Mouse (Mus musculus): ENCODE measurements at regions not wholly inside any gene's neighbourhood (a gene's known extent, or its start where the extent isn't known, plus 50 kb on each side); places are given as distances from the start of the nearest gene placed in this dataset.

- Histone ChIP-seq H3K4me1 (ENCODE audit: control insufficient read depth, insufficient read depth, low read length) (peaks cover 3% of the 10 kb centered on the region; the same call in 1 of the 2 replicates), H3K4me3 (ENCODE audit: low read depth, low read length) (no peak overlapping the region), H3K27ac (replicated peaks; ENCODE audit: low read depth, low read length) (no peak overlapping the region), H3K9me3 (ENCODE audit: control insufficient read depth, low read length) (no peaks in the 10 kb centered on the region), H3K36me3 (ENCODE audit: control insufficient read depth, insufficient read depth, low read length) (no peaks in the 10 kb centered on the region), H3K4me2 (ENCODE audit: low read depth, low read length) (no peak overlapping the region), H3K9ac (ENCODE audit: low read depth, low read length) (no peak overlapping the region), H3K27me3 (replicated peaks; ENCODE audit: control insufficient read depth, insufficient read depth, low read length) (no peaks in the 10 kb centered on the region)
- DNase-seq (ENCODE audit: low spot score): no peak
- ATAC-seq (ENCODE audit: low read depth): no peak
- 97% methylated on average over 6 of the region's 6 CpGs for WGBS
These were observed 154.0 kb upstream of the Fam78b start for GRCm38 (mm10) chr1:166847233-166847632.

GRCm38 (mm10) chr1:166848015-166848535 is 153.1 kb upstream of the Fam78b start:
- H3K36me3 ChIP-seq (ENCODE audit: control insufficient read depth, insufficient read depth, low read length): no peaks in the 10 kb centered on the region
- ATAC-seq (ENCODE audit: low read depth) (0 out of 2 replicates have a peak, but pooled peaks have one; percentile 33), DNase-seq (ENCODE audit: low spot score) (peak; percentile 38)
- H3K9ac ChIP-seq (ENCODE audit: low read depth, low read length): no peak overlapping the region
- H3K27ac ChIP-seq (replicated peaks; ENCODE audit: low read depth, low read length): no peak overlapping the region
- H3K9me3 ChIP-seq (ENCODE audit: control insufficient read depth, low read length): no peaks in the 10 kb centered on the region
- no peak overlapping the region for H3K4me3 ChIP-seq (ENCODE audit: low read depth, low read length)
- no peak overlapping the region for H3K4me2 ChIP-seq (ENCODE audit: low read depth, low read length)
- H3K4me1 ChIP-seq (ENCODE audit: control insufficient read depth, insufficient read depth, low read length): no peaks in the 10 kb centered on the region
- no peaks in the 10 kb centered on the region for H3K27me3 ChIP-seq (replicated peaks; ENCODE audit: control insufficient read depth, insufficient read depth, low read length)
- WGBS: 47% methylated on average over 4 of the region's 4 CpGs

GRCm38 (mm10) chr1:166855988-166856387 is 145.2 kb upstream of the Fam78b start:
- no peak for DNase-seq (ENCODE audit: low spot score)
- WGBS: 75% methylated on average over 4 of the region's 4 CpGs

GRCm38 (mm10) chr1:166866256-166866655 is 135.0 kb upstream of the Fam78b start:
- Histone ChIP-seq H3K4me1 (ENCODE audit: control insufficient read depth, insufficient read depth, low read length) (no peaks in the 10 kb centered on the region), H3K4me3 (ENCODE audit: low read depth, low read length) (no peak overlapping the region), H3K9ac (ENCODE audit: low read depth, low read length) (no peak overlapping the region), H3K9me3 (ENCODE audit: control insufficient read depth, low read length) (no peaks in the 10 kb centered on the region), H3K36me3 (ENCODE audit: control insufficient read depth, insufficient read depth, low read length) (no peaks in the 10 kb centered on the region), H3K4me2 (ENCODE audit: low read depth, low read length) (no peak overlapping the region), H3K27ac (replicated peaks; ENCODE audit: low read depth, low read length) (no peak overlapping the region), H3K27me3 (replicated peaks; ENCODE audit: control insufficient read depth, insufficient read depth, low read length) (no peaks in the 10 kb centered on the region)
- 74% methylated on average over 7 of the region's 7 CpGs for WGBS
- DNase-seq (ENCODE audit: low spot score): no peak
- ATAC-seq (ENCODE audit: low read depth): no peak

More at GRCm38 (mm10) chr1:166855988-166856387, 145.2 kb upstream of the Fam78b start:
- no peak for ATAC-seq (ENCODE audit: low read depth)
- no peak overlapping the region for H3K4me3 ChIP-seq (ENCODE audit: low read depth, low read length)
- H3K9ac ChIP-seq (ENCODE audit: low read depth, low read length): no peak overlapping the region
- H3K4me2 ChIP-seq (ENCODE audit: low read depth, low read length): no peak overlapping the region
- H3K9me3 ChIP-seq (ENCODE audit: control insufficient read depth, low read length): no peaks in the 10 kb centered on the region
- no peaks in the 10 kb centered on the region for H3K36me3 ChIP-seq (ENCODE audit: control insufficient read depth, insufficient read depth, low read length)
- no peaks in the 10 kb centered on the region for H3K27me3 ChIP-seq (replicated peaks; ENCODE audit: control insufficient read depth, insufficient read depth, low read length)
- H3K4me1 ChIP-seq (ENCODE audit: control insufficient read depth, insufficient read depth, low read length): no peaks in the 10 kb centered on the region
- no peak overlapping the region for H3K27ac ChIP-seq (replicated peaks; ENCODE audit: low read depth, low read length)

GRCm38 (mm10) chr1:166871258-166871657 is 130.0 kb upstream of the Fam78b start:
- Histone ChIP-seq H3K27me3 (replicated peaks; ENCODE audit: control insufficient read depth, insufficient read depth, low read length) (no peaks in the 10 kb centered on the region), H3K36me3 (ENCODE audit: control insufficient read depth, insufficient read depth, low read length) (no peaks in the 10 kb centered on the region), H3K4me3 (ENCODE audit: low read depth, low read length) (no peak overlapping the region), H3K9me3 (ENCODE audit: control insufficient read depth, low read length) (no peaks in the 10 kb centered on the region), H3K4me1 (ENCODE audit: control insufficient read depth, insufficient read depth, low read length) (no peaks in the 10 kb centered on the region), H3K4me2 (ENCODE audit: low read depth, low read length) (no peak overlapping the region), H3K9ac (ENCODE audit: low read depth, low read length) (no peak overlapping the region), H3K27ac (replicated peaks; ENCODE audit: low read depth, low read length) (no peak overlapping the region)
- DNase-seq (ENCODE audit: low spot score): no peak
- 79% methylated on average over 4 of the region's 4 CpGs for WGBS
- ATAC-seq (ENCODE audit: low read depth): no peak

GRCm38 (mm10) chr1:166876452-166876851 is 124.8 kb upstream of the Fam78b start:
- H3K27me3 ChIP-seq (replicated peaks; ENCODE audit: control insufficient read depth, insufficient read depth, low read length): no peaks in the 10 kb centered on the region
- ATAC-seq (ENCODE audit: low read depth) (no peak), DNase-seq (ENCODE audit: low spot score) (no peak)
- 88% methylated on average over 2 of the region's 2 CpGs for WGBS
- H3K4me3 ChIP-seq (ENCODE audit: low read depth, low read length): no peak overlapping the region
- no peak overlapping the region for H3K4me2 ChIP-seq (ENCODE audit: low read depth, low read length)
- H3K4me1 ChIP-seq (ENCODE audit: control insufficient read depth, insufficient read depth, low read length): no peaks in the 10 kb centered on the region
- no peaks in the 10 kb centered on the region for H3K9me3 ChIP-seq (ENCODE audit: control insufficient read depth, low read length)
- H3K36me3 ChIP-seq (ENCODE audit: control insufficient read depth, insufficient read depth, low read length): no peaks in the 10 kb centered on the region
- no peak overlapping the region for H3K9ac ChIP-seq (ENCODE audit: low read depth, low read length)
- no peak overlapping the region for H3K27ac ChIP-seq (replicated peaks; ENCODE audit: low read depth, low read length)

- H3K4me3 ChIP-seq (ENCODE audit: low read depth, low read length): no peak overlapping the region
- ATAC-seq (ENCODE audit: low read depth) (no peak), DNase-seq (ENCODE audit: low spot score) (no peak)
- WGBS: 81% methylated on average over 3 of the region's 3 CpGs
- no peaks in the 10 kb centered on the region for H3K27me3 ChIP-seq (replicated peaks; ENCODE audit: control insufficient read depth, insufficient read depth, low read length)
- no peaks in the 10 kb centered on the region for H3K36me3 ChIP-seq (ENCODE audit: control insufficient read depth, insufficient read depth, low read length)
- H3K27ac ChIP-seq (replicated peaks; ENCODE audit: low read depth, low read length): no peak overlapping the region
- H3K9ac ChIP-seq (ENCODE audit: low read depth, low read length): no peak overlapping the region
- no peaks in the 10 kb centered on the region for H3K4me1 ChIP-seq (ENCODE audit: control insufficient read depth, insufficient read depth, low read length)
- H3K4me2 ChIP-seq (ENCODE audit: low read depth, low read length): no peak overlapping the region
- H3K9me3 ChIP-seq (ENCODE audit: control insufficient read depth, low read length): no peaks in the 10 kb centered on the region
These were observed 118.0 kb upstream of the Fam78b start for GRCm38 (mm10) chr1:166883215-166883614.

- DNase-seq (ENCODE audit: low spot score): no peak
- WGBS: 75% methylated on average over 5 of the region's 5 CpGs
These were observed 105.3 kb upstream of the Fam78b start for GRCm38 (mm10) chr1:166895945-166896344.

GRCm38 (mm10) chr1:166898741-166899140 is 102.5 kb upstream of the Fam78b start:
- ATAC-seq (ENCODE audit: low read depth): no peak
- WGBS: 83% methylated on average over 2 of the region's 2 CpGs
- peaks cover 12% of the 10 kb centered on the region for H3K4me1 ChIP-seq (ENCODE audit: control insufficient read depth, insufficient read depth, low read length)
- no peaks in the 10 kb centered on the region for H3K27me3 ChIP-seq (replicated peaks; ENCODE audit: control insufficient read depth, insufficient read depth, low read length)
- no peaks in the 10 kb centered on the region for H3K9me3 ChIP-seq (ENCODE audit: control insufficient read depth, low read length)
- no peaks in the 10 kb centered on the region for H3K36me3 ChIP-seq (ENCODE audit: control insufficient read depth, insufficient read depth, low read length)
- no peak overlapping the region for H3K4me2 ChIP-seq (ENCODE audit: low read depth, low read length)
- no peak overlapping the region for H3K9ac ChIP-seq (ENCODE audit: low read depth, low read length)
- H3K4me3 ChIP-seq (ENCODE audit: low read depth, low read length): no peak overlapping the region
- H3K27ac ChIP-seq (replicated peaks; ENCODE audit: low read depth, low read length): no peak overlapping the region
- DNase-seq (ENCODE audit: low spot score): no peak

More at GRCm38 (mm10) chr1:166895945-166896344, 105.3 kb upstream of the Fam78b start:
- Histone ChIP-seq H3K27ac (replicated peaks; ENCODE audit: low read depth, low read length) (no peak overlapping the region), H3K9me3 (ENCODE audit: control insufficient read depth, low read length) (no peaks in the 10 kb centered on the region), H3K27me3 (replicated peaks; ENCODE audit: control insufficient read depth, insufficient read depth, low read length) (no peaks in the 10 kb centered on the region), H3K4me2 (ENCODE audit: low read depth, low read length) (no peak overlapping the region), H3K9ac (ENCODE audit: low read depth, low read length) (no peak overlapping the region), H3K4me3 (ENCODE audit: low read depth, low read length) (no peak overlapping the region), H3K36me3 (ENCODE audit: control insufficient read depth, insufficient read depth, low read length) (no peaks in the 10 kb centered on the region), H3K4me1 (ENCODE audit: control insufficient read depth, insufficient read depth, low read length) (peaks cover 9% of the 10 kb centered on the region)
- no peak for ATAC-seq (ENCODE audit: low read depth)
